Mouse (Mus musculus): ENCODE measurements around the gene Irak1bp1. TPM values are rescaled to one million over a fixed set of nuclear protein-coding genes. Genes with fewer than 3 reads are reported as not detected.
A peak's percentile ranks its signal among the peaks of the same experiment; 100 is the strongest.

Gene Irak1bp1
- polyA plus RNA-seq, 1 experiment = not detected

DNA sequence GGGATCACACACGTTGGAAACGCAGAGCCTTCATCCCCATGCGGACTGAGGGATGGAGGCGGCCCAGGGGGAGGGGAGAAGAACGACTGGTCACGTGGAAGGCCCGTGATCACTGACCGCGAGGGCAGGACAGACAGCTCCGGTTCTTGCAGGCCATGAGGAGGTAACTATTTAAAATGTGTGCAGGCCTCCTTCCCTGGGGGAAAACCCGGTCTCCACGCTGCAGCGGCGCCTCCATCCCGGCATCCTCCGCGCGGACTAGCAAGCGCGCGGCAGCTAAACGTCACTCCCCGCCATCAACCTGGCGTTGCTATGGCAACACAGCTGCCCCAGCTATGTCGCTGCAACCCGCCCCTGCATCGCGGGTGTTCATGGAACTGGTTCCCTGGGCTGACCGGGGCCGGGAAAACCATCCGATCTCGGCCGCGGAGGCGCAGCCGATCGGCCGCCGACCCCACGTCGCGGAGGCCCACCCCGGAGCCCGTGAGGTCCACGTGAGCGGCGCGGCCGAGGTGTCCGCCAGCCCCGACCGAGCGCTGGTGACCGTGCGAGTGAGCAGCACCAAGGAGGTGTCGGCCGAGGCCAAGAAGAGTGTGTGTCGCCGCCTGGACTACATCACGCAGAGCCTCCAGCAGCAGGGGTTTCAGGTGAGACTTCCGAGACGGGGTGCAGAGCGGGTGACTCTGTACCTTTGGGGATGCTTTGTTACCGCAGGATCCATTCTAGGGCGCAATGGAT lies 522 bp downstream of the Irak1bp1 start:
- TF ChIP-seq GATA1 (IDR thresholded peaks at IDR 0.05; ENCODE audit: low read length) (no peak), TAL1 (IDR thresholded peaks at IDR 0.05; ENCODE audit: low read length) (no peak)
- Histone ChIP-seq H3K4me1 (ENCODE audit: control insufficient read depth) (peaks cover 13% of the 10 kb centered on the region), H3K36me3 (ENCODE audit: control insufficient read depth) (no peaks in the 10 kb centered on the region; the same call in 1 of the 2 replicates), H3K4me3 (replicated peaks) (peak overlapping the region; percentile 83), H3K9me3 (ENCODE audit: control insufficient read depth, low read length) (no peaks in the 10 kb centered on the region; the same call in 1 of the 2 replicates), H3K27me3 (ENCODE audit: control insufficient read depth) (no peaks in the 10 kb centered on the region)

DNA sequence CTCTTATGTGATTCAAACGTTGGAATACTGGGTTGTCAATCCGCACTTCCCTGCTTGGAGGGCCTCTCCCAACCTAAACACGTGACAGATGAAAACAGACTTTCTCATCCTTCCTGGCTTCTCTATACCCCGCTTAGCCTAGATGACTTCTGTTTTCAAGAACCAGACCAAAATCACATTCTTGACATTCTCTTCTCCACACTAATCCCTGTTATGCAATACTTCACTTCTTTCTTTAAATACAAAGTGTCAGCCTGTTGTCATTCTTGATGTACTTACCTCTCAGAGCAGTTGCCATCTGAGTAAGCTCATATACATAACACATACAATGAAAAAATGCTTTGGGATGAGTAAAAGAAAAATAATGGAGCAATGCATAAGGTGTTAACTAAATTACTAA lies 2.6 kb downstream of the Irak1bp1 start:
- Histone ChIP-seq H3K36me3 (ENCODE audit: control insufficient read depth) (no peaks in the 10 kb centered on the region), H3K4me1 (ENCODE audit: control insufficient read depth) (peaks cover 13% of the 10 kb centered on the region), H3K27me3 (ENCODE audit: control insufficient read depth) (no peaks in the 10 kb centered on the region), H3K9me3 (ENCODE audit: control insufficient read depth, low read length) (no peaks in the 10 kb centered on the region; the same call in 1 of the 2 replicates), H3K4me3 (replicated peaks) (no peak overlapping the region)
- TF ChIP-seq GATA1 (IDR thresholded peaks at IDR 0.05; ENCODE audit: low read length) (no peak), TAL1 (IDR thresholded peaks at IDR 0.05; ENCODE audit: low read length) (no peak)

DNA sequence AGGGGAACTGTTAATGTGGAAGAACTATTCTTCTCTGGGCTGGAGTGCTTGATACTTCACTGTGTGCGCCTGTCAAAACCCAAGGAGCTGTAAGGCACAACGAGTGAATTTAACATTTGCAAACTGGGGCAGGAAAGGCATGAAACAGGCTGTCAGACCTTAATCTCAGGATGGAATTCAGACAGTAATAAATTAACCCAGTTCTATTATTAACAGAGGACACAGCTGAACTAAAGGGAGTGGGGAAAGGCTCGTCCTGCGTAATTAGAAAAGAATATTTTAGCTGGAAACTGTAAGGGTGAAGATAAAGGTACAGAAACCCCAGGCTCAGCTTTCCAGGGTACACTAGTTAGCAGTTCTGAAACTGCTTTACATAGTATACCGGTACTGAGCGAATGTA lies 6.6 kb downstream of the Irak1bp1 start:
- TF ChIP-seq GATA1 (IDR thresholded peaks at IDR 0.05; ENCODE audit: low read length) = no peak
- no peak for TF ChIP-seq TAL1 (IDR thresholded peaks at IDR 0.05; ENCODE audit: low read length)
- H3K4me3 ChIP-seq (replicated peaks) = no peak overlapping the region
- H3K27me3 ChIP-seq (ENCODE audit: control insufficient read depth) = no peaks in the 10 kb centered on the region
- H3K9me3 ChIP-seq (ENCODE audit: control insufficient read depth, low read length) = no peaks in the 10 kb centered on the region
- no peaks in the 10 kb centered on the region for H3K36me3 ChIP-seq (ENCODE audit: control insufficient read depth)
- no peaks in the 10 kb centered on the region for H3K4me1 ChIP-seq (ENCODE audit: control insufficient read depth)

GRCm38 (mm10) chr9:82842671-82843070 lies 13.3 kb downstream of the Irak1bp1 start:
- Histone ChIP-seq H3K9me3 (ENCODE audit: control insufficient read depth, low read length) (no peaks in the 10 kb centered on the region), H3K27me3 (ENCODE audit: control insufficient read depth) (no peaks in the 10 kb centered on the region), H3K4me3 (replicated peaks) (no peak overlapping the region), H3K36me3 (ENCODE audit: control insufficient read depth) (no peaks in the 10 kb centered on the region), H3K4me1 (ENCODE audit: control insufficient read depth) (no peaks in the 10 kb centered on the region)
- TF ChIP-seq TAL1 (IDR thresholded peaks at IDR 0.05; ENCODE audit: low read length) = no peak
- no peak for TF ChIP-seq GATA1 (IDR thresholded peaks at IDR 0.05; ENCODE audit: low read length)

DNA sequence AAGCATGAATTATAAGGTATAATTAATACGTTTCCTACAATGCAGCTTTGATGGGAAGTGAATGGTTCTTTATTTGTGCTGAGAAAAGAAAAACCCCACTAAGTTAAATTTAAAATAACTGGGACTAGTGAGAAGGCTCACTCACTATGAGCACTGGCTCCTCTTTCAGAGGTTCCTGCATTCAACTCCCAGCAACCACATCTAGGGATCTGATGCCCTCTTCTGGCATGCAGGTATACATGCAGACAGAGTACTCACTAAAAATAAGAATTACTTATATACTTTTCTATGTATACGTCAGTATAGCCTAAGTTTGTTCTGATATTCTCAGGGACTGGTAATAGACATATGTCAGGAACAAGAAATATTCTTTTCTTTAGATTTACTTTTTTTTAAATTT lies 24.7 kb downstream of the Irak1bp1 start:
- no peaks in the 10 kb centered on the region for H3K36me3 ChIP-seq (ENCODE audit: control insufficient read depth)
- H3K4me1 ChIP-seq (ENCODE audit: control insufficient read depth) = no peaks in the 10 kb centered on the region
- H3K27me3 ChIP-seq (ENCODE audit: control insufficient read depth) = no peaks in the 10 kb centered on the region
- no peaks in the 10 kb centered on the region for H3K9me3 ChIP-seq (ENCODE audit: control insufficient read depth, low read length)
- TF ChIP-seq GATA1 (IDR thresholded peaks at IDR 0.05; ENCODE audit: low read length) (no peak), TAL1 (IDR thresholded peaks at IDR 0.05; ENCODE audit: low read length) (no peak)
- H3K4me3 ChIP-seq (replicated peaks) = no peak overlapping the region

- Histone ChIP-seq H3K9me3 (ENCODE audit: control insufficient read depth, low read length) (no peaks in the 10 kb centered on the region), H3K4me3 (replicated peaks) (no peak overlapping the region), H3K27me3 (ENCODE audit: control insufficient read depth) (no peaks in the 10 kb centered on the region), H3K36me3 (ENCODE audit: control insufficient read depth) (no peaks in the 10 kb centered on the region), H3K4me1 (ENCODE audit: control insufficient read depth) (no peaks in the 10 kb centered on the region)
- no peak for TF ChIP-seq GATA1 (IDR thresholded peaks at IDR 0.05; ENCODE audit: low read length)
- no peak for TF ChIP-seq TAL1 (IDR thresholded peaks at IDR 0.05; ENCODE audit: low read length)
These were observed 25.8 kb downstream of the Irak1bp1 start for GRCm38 (mm10) chr9:82854973-82855614.

GRCm38 (mm10) chr9:82856241-82856640 lies 26.9 kb downstream of the Irak1bp1 start:
- Histone ChIP-seq H3K4me1 (ENCODE audit: control insufficient read depth) (no peaks in the 10 kb centered on the region), H3K36me3 (ENCODE audit: control insufficient read depth) (no peaks in the 10 kb centered on the region), H3K9me3 (ENCODE audit: control insufficient read depth, low read length) (no peaks in the 10 kb centered on the region), H3K4me3 (replicated peaks) (no peak overlapping the region), H3K27me3 (ENCODE audit: control insufficient read depth) (no peaks in the 10 kb centered on the region)
- TF ChIP-seq TAL1 (IDR thresholded peaks at IDR 0.05; ENCODE audit: low read length) (no peak), GATA1 (IDR thresholded peaks at IDR 0.05; ENCODE audit: low read length) (no peak)

- no peaks in the 10 kb centered on the region for H3K9me3 ChIP-seq (ENCODE audit: control insufficient read depth, low read length)
These were observed 31.5 kb downstream of the Irak1bp1 start for GRCm38 (mm10) chr9:82860805-82861204.

DNA sequence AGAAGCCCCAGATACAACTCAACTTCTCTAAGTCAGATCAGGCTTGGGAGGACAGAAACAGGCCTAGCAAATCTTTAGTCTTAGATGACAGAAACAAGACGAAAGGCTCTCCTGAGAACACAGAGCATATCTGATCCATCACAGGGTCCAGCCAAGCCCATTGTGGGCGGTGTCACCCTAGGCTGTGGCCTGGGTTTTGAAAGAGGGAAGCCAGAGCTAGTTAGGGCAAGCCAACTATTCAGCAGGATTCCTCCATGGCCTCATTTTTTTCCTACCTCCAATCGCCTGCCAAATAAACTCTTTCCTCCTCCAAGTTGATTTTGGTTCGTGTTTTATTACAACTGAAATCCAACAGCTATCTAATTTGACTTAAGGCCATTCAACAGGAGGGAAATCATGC lies 32.0 kb downstream of the Irak1bp1 start:
- peaks cover 6% of the 10 kb centered on the region for H3K36me3 ChIP-seq (ENCODE audit: control insufficient read depth)
- no peaks in the 10 kb centered on the region for H3K9me3 ChIP-seq (ENCODE audit: control insufficient read depth, low read length)
- no peaks in the 10 kb centered on the region for H3K4me1 ChIP-seq (ENCODE audit: control insufficient read depth)
- TF ChIP-seq TAL1 (IDR thresholded peaks at IDR 0.05; ENCODE audit: low read length) = no peak
- TF ChIP-seq GATA1 (IDR thresholded peaks at IDR 0.05; ENCODE audit: low read length) = no peak
- no peaks in the 10 kb centered on the region for H3K27me3 ChIP-seq (ENCODE audit: control insufficient read depth)
- no peak overlapping the region for H3K4me3 ChIP-seq (replicated peaks)

More at GRCm38 (mm10) chr9:82860805-82861204, 31.5 kb downstream of the Irak1bp1 start:
- Histone ChIP-seq H3K36me3 (ENCODE audit: control insufficient read depth) (peaks cover 6% of the 10 kb centered on the region), H3K4me1 (ENCODE audit: control insufficient read depth) (no peaks in the 10 kb centered on the region), H3K27me3 (ENCODE audit: control insufficient read depth) (no peaks in the 10 kb centered on the region), H3K4me3 (replicated peaks) (no peak overlapping the region)
- TF ChIP-seq GATA1 (IDR thresholded peaks at IDR 0.05; ENCODE audit: low read length) (no peak), TAL1 (IDR thresholded peaks at IDR 0.05; ENCODE audit: low read length) (no peak)
